Mouse (Mus musculus): ENCODE measurements around the gene Chrna10.
A peak's percentile ranks its signal among the peaks of the same experiment; 100 is the strongest.

Chrna10 gene

DNA sequence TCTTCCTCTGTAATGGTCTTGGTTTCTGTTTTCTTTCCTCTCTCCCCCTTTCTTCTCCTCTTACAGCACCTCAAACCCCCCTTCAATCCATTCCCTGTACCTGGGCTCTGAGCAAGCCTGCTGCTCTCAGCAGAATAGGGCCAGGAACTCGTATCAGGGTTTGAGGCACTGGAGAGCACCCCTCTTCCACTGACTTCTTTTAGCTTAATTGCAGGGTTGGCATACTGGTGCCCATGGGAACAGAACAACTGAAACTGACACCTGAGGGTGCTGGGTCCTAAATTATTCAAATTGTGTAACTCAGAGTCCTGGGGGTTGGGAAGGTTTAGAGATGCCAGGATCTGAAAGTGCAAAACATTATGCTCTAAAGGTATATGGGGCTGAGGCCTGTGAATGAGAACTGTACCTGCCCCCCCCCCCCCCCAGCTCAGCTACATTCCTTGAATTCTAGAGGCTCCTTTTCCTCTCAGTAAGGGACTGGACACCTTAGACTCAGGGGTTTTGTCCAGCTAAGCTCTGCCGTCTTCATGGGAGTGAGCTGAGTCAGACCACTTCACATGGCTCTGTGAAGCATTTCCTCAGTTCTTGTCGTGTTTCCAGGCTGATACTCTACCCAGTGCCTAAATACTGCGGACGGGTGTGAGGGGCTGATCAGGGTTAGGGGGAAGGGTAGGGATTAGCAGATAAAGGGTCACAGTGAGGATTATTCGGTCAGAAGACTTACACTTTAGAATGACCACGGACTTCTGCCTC is at the start of gene Chrna10:
Chrna10 (minus strand) TSS at position 250 of the 753 bp plus-strand sequence.
- no peak for DNase-seq (ENCODE audit: low spot score)

DNA sequence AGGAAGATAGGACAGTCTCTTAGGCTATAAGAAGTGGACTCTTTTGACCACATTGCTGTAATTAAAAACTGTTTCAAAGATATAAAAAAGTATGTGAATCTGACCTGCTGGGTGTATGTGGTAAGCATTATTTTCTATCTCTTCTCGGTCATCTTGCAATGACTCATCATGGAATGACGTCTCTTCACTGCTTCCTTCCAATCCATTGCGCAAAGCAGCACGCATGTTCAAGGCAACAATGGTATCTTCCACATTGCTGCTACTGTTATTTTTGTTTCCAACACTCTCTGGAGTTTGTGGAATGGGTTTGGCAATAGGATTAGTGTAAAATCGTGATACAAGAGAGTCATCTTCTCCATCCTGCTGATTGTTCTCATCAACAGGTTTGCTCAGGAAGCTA is 37.1 kb upstream of the Chrna10 start:
- DNase-seq (ENCODE audit: low spot score), result no peak

DNA sequence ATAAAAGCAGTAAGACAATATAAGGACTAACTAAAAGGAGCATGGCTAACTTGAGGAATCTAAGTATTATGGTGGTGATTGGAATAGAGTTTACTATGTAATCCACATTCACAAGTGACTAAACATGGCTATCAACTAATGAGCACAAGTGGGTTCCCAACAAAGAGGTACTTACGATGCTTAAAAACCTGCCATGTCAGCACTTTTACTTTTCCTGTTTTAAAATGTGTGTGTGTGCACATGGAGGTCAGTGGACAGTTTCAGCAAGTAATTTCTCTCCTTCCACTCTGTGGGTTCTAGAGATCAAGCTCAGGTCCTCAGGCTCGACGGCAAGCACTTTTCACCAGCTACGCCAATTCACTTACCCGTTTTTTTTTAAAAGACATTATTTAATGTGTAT is 21.3 kb upstream of the Chrna10 start:
- no peak for DNase-seq (ENCODE audit: low spot score)

DNA sequence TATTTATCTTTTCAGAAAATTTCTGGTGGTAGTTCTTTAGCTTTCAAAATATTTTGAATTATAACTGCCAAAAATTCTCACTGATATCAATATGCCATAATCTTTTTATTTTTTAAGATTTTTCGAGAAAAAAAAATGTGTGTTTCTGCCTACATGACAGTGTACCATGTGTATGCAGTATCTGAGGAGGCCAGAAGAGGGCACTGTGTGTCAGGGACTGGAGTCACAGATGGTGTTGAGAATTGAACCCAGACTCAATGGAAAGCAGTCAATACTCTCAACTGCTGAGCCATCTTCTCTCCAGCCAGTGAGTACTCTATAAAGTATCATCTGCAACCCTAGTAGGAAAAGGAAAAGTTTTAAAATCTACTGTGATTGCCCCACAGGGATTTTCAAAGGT is 20.8 kb upstream of the Chrna10 start:
- DNase-seq (ENCODE audit: low spot score), result no peak

DNA sequence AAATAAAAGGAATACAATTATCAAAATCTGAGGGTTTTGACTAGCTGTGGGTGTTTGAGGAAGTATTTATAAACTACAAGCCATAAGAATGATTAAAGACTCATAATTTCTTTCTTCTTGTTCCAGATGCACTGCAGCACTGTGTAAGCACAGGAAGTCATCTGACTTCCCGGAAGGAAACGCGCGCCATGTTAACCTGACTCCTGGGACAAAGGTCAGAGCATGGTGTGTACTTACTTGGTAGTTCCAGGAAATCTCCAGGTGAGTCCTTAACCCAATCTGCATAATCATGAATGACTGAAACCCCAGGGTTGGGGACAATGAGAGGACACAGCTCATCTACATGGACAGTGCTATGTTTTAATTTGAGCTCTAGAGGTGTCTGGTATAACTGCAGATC is 15.8 kb upstream of the Chrna10 start:
- DNase-seq (ENCODE audit: low spot score), result peak; percentile 66

- no peak for DNase-seq (ENCODE audit: low spot score)
These were observed 3.7 kb upstream of the Chrna10 start for GRCm38 (mm10) chr7:102120326-102120725.

GRCm38 (mm10) chr7:102117382-102117781 is 754 bp upstream of the Chrna10 start:
- no peak for DNase-seq (ENCODE audit: low spot score)

DNA sequence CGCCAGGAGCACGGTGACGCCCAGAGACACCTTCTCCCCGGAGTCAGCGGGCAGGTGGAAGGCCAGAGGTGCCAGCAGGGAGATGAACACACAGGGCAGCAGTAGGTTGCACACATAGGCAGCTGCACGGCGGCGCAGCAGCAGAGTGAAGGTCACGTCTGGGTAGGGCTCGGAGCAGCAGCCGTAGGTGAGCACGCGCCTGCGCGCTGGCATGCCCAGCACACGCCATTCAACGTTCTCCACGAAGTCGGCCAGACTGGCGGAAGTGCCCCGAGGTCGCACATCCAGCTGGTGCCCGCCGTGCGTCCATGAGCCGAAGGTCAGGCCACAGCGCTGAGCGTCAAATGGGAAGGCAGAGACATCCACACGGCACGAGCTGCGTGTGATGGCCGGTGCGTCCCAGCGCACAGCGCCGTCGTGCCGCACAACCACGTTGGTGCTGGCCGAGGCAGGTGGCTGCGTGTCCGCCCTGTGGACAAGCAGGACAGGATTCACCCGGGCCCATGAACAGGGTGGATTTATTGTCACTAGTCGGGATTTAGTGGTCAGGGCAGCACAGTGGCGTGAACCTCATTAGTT is 3.4 kb downstream of the Chrna10 start:
- DNase-seq (ENCODE audit: low spot score), result no peak

DNA sequence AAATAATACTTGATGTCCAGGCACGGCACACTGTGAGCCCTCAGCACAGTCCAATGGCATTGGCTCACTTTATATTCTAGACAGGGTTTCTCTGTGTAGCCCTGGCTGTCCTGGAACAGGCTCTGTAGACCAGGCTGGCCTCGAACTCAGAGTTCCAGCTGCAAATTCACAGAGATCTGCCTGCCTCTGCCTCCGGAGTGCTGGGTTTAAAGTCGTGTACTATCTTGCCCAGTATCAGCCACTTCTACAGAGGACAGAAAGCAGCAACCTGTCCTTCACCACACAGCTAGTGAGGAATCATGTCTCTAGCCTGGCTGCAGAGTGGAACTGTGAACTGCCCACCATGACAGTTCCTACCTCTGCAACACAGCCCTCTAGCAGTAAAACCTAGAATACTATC is 6.9 kb downstream of the Chrna10 start:
- no peak for DNase-seq (ENCODE audit: low spot score)

DNA sequence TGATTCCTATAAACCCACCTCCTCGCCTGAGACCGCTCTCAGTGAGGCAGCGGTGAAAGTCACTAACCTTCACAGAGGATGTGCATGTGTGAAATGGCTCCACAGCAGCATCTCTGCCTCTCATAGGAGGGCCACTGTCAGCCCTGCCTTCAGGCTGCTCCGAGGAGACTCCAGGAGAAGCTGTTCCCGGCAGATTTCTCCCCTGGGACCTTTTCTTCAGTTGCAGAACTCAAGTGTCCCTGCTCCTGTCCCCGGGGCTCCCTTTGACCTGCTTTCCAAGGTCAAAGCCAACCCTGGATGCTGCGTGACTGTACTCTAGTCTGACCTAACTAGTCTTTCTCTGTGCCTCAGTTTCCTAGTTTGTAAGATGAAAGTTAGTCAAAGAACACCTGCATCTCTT is 7.5 kb downstream of the Chrna10 start, which contains the start of gene Art5:
Art5 (minus strand) TSS at position 319 of the 400 bp plus-strand sequence.
- no peak for DNase-seq (ENCODE audit: low spot score)

DNA sequence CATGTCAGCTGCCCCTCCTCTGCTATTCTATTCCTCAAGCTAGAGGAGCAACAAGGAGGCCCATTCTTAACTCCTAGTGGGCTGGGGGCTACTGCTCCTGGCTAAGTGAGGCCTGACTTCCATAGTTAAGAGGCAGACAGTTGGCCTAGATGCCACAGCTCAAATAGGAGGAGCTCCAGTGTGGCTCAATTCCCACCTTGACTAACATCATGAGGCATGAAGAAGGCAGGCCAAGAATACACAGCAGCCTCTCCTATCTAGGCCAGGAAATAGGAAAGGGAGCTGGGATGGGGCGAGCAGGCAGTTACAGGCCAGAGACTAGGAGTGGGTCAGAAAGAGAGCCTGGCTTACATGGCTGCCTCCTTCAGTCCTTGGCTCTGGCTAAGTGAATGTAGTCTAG is 8.4 kb downstream of the Chrna10 start:
- no peak for DNase-seq (ENCODE audit: low spot score)

DNA sequence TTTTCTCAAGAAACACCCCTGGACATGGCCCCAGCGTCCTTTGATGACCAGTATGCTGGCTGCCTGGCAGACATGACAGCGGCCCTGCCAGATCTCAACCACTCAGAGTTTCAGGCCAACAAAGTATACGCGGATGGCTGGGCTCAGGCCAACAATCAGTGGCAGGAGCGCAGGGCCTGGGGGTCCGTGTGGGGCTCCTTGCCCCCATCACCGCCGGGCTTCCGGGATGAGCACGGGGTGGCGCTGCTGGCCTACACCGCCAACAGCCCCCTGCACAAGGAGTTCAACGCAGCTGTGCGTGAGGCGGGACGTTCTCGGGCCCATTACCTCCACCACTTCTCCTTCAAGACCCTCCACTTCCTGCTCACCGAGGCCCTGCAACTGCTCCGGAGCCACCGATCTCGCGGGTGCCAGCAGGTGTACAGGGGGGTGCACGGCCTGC is 9.9 kb downstream of the Chrna10 start:
- no peak for DNase-seq (ENCODE audit: low spot score)

GRCm38 (mm10) chr7:102104126-102104525 is 12.5 kb downstream of the Chrna10 start:
- DNase-seq (ENCODE audit: low spot score), result no peak

GRCm38 (mm10) chr7:102103555-102103954 is 13.1 kb downstream of the Chrna10 start:
- DNase-seq (ENCODE audit: low spot score), result no peak

- no peak for DNase-seq (ENCODE audit: low spot score)
These were observed 13.9 kb downstream of the Chrna10 start for GRCm38 (mm10) chr7:102102696-102103095.

GRCm38 (mm10) chr7:102102241-102102640 is 14.4 kb downstream of the Chrna10 start:
- DNase-seq (ENCODE audit: low spot score), result no peak

DNA sequence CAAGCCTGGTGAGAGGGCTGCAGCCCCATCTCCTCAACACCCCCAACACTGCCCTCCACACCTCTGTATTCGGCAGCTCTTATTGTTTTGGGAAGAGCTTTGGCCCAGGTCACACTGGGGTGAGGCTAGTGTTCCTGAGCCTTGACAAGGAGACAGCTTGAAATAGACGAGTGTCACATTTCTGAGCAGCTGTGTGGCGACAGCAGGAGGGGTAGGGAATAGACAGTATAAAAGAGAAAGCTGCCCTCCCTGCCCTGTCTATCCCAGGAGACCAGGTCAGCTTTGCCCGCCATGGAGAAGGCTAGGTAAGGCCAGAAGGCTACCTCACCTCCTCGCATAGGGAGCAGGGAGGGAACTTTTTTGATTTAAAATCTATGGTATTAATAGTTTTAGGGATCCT is 15.1 kb downstream of the Chrna10 start, which contains the start of gene Art1:
Art1 (plus strand) TSS at position 257 of the 400 bp plus-strand sequence.
- no peak for DNase-seq (ENCODE audit: low spot score)

- no peak for DNase-seq (ENCODE audit: low spot score)
These were observed 15.8 kb downstream of the Chrna10 start for GRCm38 (mm10) chr7:102100868-102101267.

GRCm38 (mm10) chr7:102099760-102100661 is 16.6 kb downstream of the Chrna10 start:
- peak; percentile 56 for DNase-seq (ENCODE audit: low spot score)

DNA sequence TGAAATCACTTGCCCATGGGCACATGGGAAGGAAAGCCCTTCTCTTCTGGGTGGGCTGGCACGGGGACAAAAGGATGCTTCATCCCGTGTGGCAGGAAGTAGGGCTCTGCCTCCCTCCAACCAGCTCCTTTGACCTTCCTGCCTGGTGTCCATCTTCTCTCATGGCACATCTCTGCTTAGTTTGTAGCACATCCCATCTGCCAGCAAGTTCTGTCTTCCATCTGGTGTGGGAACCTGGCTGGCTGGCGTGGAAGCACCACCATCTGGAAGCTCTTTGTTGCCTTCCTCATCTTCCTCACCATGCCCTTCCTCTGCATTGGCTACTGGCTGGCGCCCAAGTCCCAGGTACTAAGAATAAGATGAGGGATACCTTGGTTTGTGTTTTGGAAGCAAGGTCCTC is 29.3 kb downstream of the Chrna10 start:
- DNase-seq (ENCODE audit: low spot score), result no peak

DNA sequence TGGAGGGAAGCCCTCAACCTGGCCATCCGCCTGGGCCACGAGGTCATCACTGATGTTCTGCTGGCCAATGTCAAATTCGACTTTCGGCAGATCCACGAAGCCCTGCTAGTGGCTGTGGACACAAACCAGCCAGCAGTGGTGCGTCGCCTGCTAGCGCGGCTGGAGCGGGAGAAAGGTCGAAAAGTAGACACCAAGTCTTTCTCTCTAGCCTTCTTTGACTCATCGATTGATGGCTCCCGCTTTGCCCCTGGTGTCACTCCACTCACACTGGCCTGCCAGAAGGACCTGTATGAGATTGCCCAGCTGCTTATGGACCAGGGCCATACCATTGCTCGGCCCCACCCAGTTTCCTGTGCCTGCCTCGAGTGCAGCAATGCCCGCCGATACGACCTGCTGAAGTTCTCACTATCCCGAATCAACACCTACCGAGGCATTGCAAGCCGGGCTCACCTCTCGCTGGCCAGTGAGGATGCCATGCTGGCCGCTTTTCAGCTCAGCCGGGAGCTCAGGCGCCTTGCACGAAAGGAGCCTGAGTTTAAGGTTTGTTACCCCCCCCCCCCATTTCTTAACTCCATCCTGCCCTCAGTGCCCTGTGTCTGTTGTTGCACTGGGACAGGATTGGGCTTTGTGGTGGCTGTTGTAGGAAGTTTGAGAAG is 32.5 kb downstream of the Chrna10 start:
- no peak for DNase-seq (ENCODE audit: low spot score)

GRCm38 (mm10) chr7:102082816-102083215 is 33.8 kb downstream of the Chrna10 start, which contains the start of gene Trpc2:
Gene Trpc2, plus strand, starts transcription at chr7:102083116.
- DNase-seq (ENCODE audit: low spot score), result no peak

Measured in yolk sac, embryonic 10.5 days (tissue).